Comparison of ENCODE assay signal across 9 mouse cellular contexts in genomic region chr8:45052205-45052604, GRCm38 (mm10). TPM values are rescaled to one million over a fixed set of nuclear protein-coding genes. Genes with fewer than 3 reads are reported as not detected.
DNase-seq lines count a peak whose midpoint lies in the region; ATAC-seq and TF ChIP-seq lines count a peak whose summit lies in the region.
"Had no signal": no experiment of that assay in that cellular context is flagged by ENCODE, and none has a peak within 500 bp of the region (broad histone marks: within the 10 kb centered on the region; RNA-seq: fewer than 3 reads in every experiment).

No protein-coding gene starts in this region.

- 0 out of 2 replicates have a peak, but pooled peaks have one; percentile 56 for ATAC-seq in neural tube, embryonic 12.5 days (ENCODE audit: low FRiP score, low read depth)
- no peak for ATAC-seq in neural tube, embryonic 15.5 days (ENCODE audit: low FRiP score)
- no peak for ATAC-seq in hindbrain, embryonic 14.5 days (ENCODE audit: low FRiP score)

- H3K4me3 ChIP-seq in heart, adult 2 months = no peak overlapping the region
- no peak overlapping the region for H3K4me3 ChIP-seq in neural tube, embryonic 12.5 days
- H3K4me3 ChIP-seq in neural tube, embryonic 15.5 days (replicated peaks) = no peak overlapping the region
- no peak overlapping the region for H3K4me3 ChIP-seq in hindbrain, embryonic 14.5 days (replicated peaks; ENCODE audit: low read length)

- no peak for DNase-seq in heart, adult 2 months
- DNase-seq in heart, postnatal 10 days = no peak
- DNase-seq in hindbrain, embryonic 14.5 days (ENCODE audit: low spot score) = peak; percentile 50
- no peak for DNase-seq in urinary bladder, postnatal 36 days (ENCODE audit: low spot score in 2 of 2)
- DNase-seq in left cerebral cortex, postnatal 36 days (ENCODE audit: low spot score in 2 of 2) = no peak
- no peak for DNase-seq in right cerebral cortex, adult 18-20 months

- no peaks in the 10 kb centered on the region for H3K27me3 ChIP-seq in heart, adult 2 months (ENCODE audit: control insufficient read depth, insufficient read depth, low read length)
- H3K27me3 ChIP-seq in neural tube, embryonic 12.5 days (replicated peaks) = no peaks in the 10 kb centered on the region
- H3K27me3 ChIP-seq in neural tube, embryonic 15.5 days (replicated peaks) = no peaks in the 10 kb centered on the region
- H3K27me3 ChIP-seq in hindbrain, embryonic 14.5 days (ENCODE audit: control insufficient read depth, insufficient read depth, low read length) = no peaks in the 10 kb centered on the region

- no peaks in the 10 kb centered on the region for H3K4me1 ChIP-seq in heart, adult 2 months (ENCODE audit: control insufficient read depth, insufficient read depth, low read length)
- H3K4me1 ChIP-seq in neural tube, embryonic 12.5 days = no peaks in the 10 kb centered on the region
- H3K4me1 ChIP-seq in neural tube, embryonic 15.5 days = no peaks in the 10 kb centered on the region
- no peaks in the 10 kb centered on the region for H3K4me1 ChIP-seq in hindbrain, embryonic 14.5 days (replicated peaks; ENCODE audit: control insufficient read depth, insufficient read depth, low read length)

- no peaks in the 10 kb centered on the region for H3K9me3 ChIP-seq in neural tube, embryonic 12.5 days
- no peaks in the 10 kb centered on the region for H3K9me3 ChIP-seq in neural tube, embryonic 15.5 days (replicated peaks)
- H3K9me3 ChIP-seq in hindbrain, embryonic 14.5 days (ENCODE audit: control insufficient read depth, low read length) = 0 out of 2 replicates have a peak, but pooled peaks cover 4% of the 10 kb centered on the region

- H3K79me2 ChIP-seq in heart, adult 2 months (replicated peaks; ENCODE audit: control insufficient read depth, insufficient read depth, low read length) = no peaks in the 10 kb centered on the region

- intact Hi-C loops in heart, adult 2 months (cut with DNase I) = no loop called here
- intact Hi-C loops in heart, postnatal 10 days (cut with DNase I) = loop anchor here (5.0 kb wide), 1 partner anchor 185 kb away; no protein-coding TSS in a partner anchor
- intact Hi-C loops in left cerebral cortex, postnatal 36 days (cut with DNase I) = no loop called here

- no peak for TF ChIP-seq EP300 in heart, adult 2 months (IDR thresholded peaks at IDR 0.05; ENCODE audit: insufficient read depth, low read depth, low read length)

- WGBS in heart, adult 2 months = 76% methylated on average over 1 of the region's 1 CpGs
- WGBS in neural tube, embryonic 12.5 days = 86% methylated on average over 1 of the region's 1 CpGs
- WGBS in neural tube, embryonic 15.5 days = 63% methylated on average over 1 of the region's 1 CpGs
- 76% methylated on average over 1 of the region's 1 CpGs for WGBS in hindbrain, embryonic 14.5 days

- no peak overlapping the region for H3K27ac ChIP-seq in heart, adult 2 months
- H3K27ac ChIP-seq in neural tube, embryonic 12.5 days = no peak overlapping the region
- no peak overlapping the region for H3K27ac ChIP-seq in neural tube, embryonic 15.5 days (replicated peaks)
- no peak overlapping the region for H3K27ac ChIP-seq in hindbrain, embryonic 14.5 days

- no peak overlapping the region for H3K4me2 ChIP-seq in neural tube, embryonic 12.5 days (replicated peaks)
- no peak overlapping the region for H3K4me2 ChIP-seq in neural tube, embryonic 15.5 days
- no peak overlapping the region for H3K4me2 ChIP-seq in hindbrain, embryonic 14.5 days (replicated peaks)

- TF ChIP-seq CTCF in heart, adult 2 months (IDR thresholded peaks at IDR 0.05) = peak; percentile 67

- no peak for TF ChIP-seq POLR2A in heart, adult 2 months (IDR thresholded peaks at IDR 0.05; ENCODE audit: insufficient read depth, low read depth, low read length)

- H3K9ac ChIP-seq in heart, adult 2 months (ENCODE audit: low read depth, low read length) = no peak overlapping the region
- H3K9ac ChIP-seq in neural tube, embryonic 12.5 days = no peak overlapping the region
- no peak overlapping the region for H3K9ac ChIP-seq in neural tube, embryonic 15.5 days (replicated peaks)
- H3K9ac ChIP-seq in hindbrain, embryonic 14.5 days = no peak overlapping the region

- H3K36me3 ChIP-seq in heart, adult 2 months (ENCODE audit: control insufficient read depth, insufficient read depth, low read length) = no peaks in the 10 kb centered on the region
- peaks cover 18% of the 10 kb centered on the region for H3K36me3 ChIP-seq in neural tube, embryonic 12.5 days
- peaks cover 24% of the 10 kb centered on the region for H3K36me3 ChIP-seq in neural tube, embryonic 15.5 days
- peaks cover 37% of the 10 kb centered on the region for H3K36me3 ChIP-seq in hindbrain, embryonic 14.5 days (replicated peaks; ENCODE audit: control insufficient read depth, insufficient read depth)

RNA-seq across cellular contexts. Expression of gene Mtnr1a, which starts 16.7 kb away (rescaled TPM):
- not detected for total RNA-seq in heart, adult 2 months (2021)
- not detected in 2 replicates for polyA plus RNA-seq in heart, adult 2 months (2012; rRNA removed)
- not detected for total RNA-seq in heart, postnatal 10 days (2021)
- 0.41 and 0.56 TPM in 2 replicates for polyA plus RNA-seq in neural tube, embryonic 12.5 days (2016; fragmentation: Nextera tagmentation; extraction: Ambion mirVana)
- 0.33 and 0.55 TPM in 2 replicates for polyA plus RNA-seq in neural tube, embryonic 15.5 days (2015; fragmentation: Nextera tagmentation; extraction: Ambion mirVana)
- 0.44 TPM in 1 of 2 replicates, not detected in the other for polyA plus RNA-seq in hindbrain, embryonic 14.5 days (2014; fragmentation: Nextera tagmentation; extraction: Ambion mirVana)
- total RNA-seq in left cerebral cortex, postnatal 36 days (2021) = not detected
- total RNA-seq: left cerebral cortex, postnatal 25 days had no signal
